Mouse (Mus musculus): Measurements from ENCODE around the gene Zfp651. TPM values are rescaled to one million over a fixed set of nuclear protein-coding genes. Genes with fewer than 3 reads are reported as not detected.

Gene Zfp651
- polyA plus RNA-seq, 1 experiment from 2014 or later, result 20.4 TPM

Other genes starting within 250 kb of the Zfp651 start
- gene Lyzl4, start 117.2 kb upstream of the Zfp651 start, polyA plus RNA-seq (2015; fragmentation: Nextera tagmentation; extraction: Ambion mirVana), result not detected in 2 replicates
- 0.65 and 1.1 TPM in 2 replicates for gene Vipr1, start 116.6 kb upstream of the Zfp651 start, polyA plus RNA-seq (2015; fragmentation: Nextera tagmentation; extraction: Ambion mirVana)
- 37.9 and 40.0 TPM in 2 replicates for gene Sec22c, start 53.8 kb upstream of the Zfp651 start, polyA plus RNA-seq (2015; fragmentation: Nextera tagmentation; extraction: Ambion mirVana)
- 133 and 142 TPM in 2 replicates for gene Ss18l2, start 49.0 kb upstream of the Zfp651 start, polyA plus RNA-seq (2015; fragmentation: Nextera tagmentation; extraction: Ambion mirVana)
- 59.1 and 60.4 TPM in 2 replicates for gene Nktr, start 40.2 kb upstream of the Zfp651 start, polyA plus RNA-seq (2015; fragmentation: Nextera tagmentation; extraction: Ambion mirVana)
- 0.80 and 1.1 TPM in 2 replicates for gene Klhl40, start 18.3 kb downstream of the Zfp651 start, polyA plus RNA-seq (2015; fragmentation: Nextera tagmentation; extraction: Ambion mirVana)
- gene Hhatl, start 33.2 kb downstream of the Zfp651 start, polyA plus RNA-seq (2015; fragmentation: Nextera tagmentation; extraction: Ambion mirVana), result not detected in 2 replicates
- 2.8 and 4.2 TPM in 2 replicates for gene Ccdc13, start 80.1 kb downstream of the Zfp651 start, polyA plus RNA-seq (2015; fragmentation: Nextera tagmentation; extraction: Ambion mirVana)
- gene Higd1a, start 99.0 kb downstream of the Zfp651 start, polyA plus RNA-seq (2015; fragmentation: Nextera tagmentation; extraction: Ambion mirVana), result 109 and 116 TPM in 2 replicates
- 2.6 and 3.0 TPM in 2 replicates for gene Ackr2, start 139.0 kb downstream of the Zfp651 start, polyA plus RNA-seq (2015; fragmentation: Nextera tagmentation; extraction: Ambion mirVana)
- gene Cyp8b1, start 157.0 kb downstream of the Zfp651 start, polyA plus RNA-seq (2015; fragmentation: Nextera tagmentation; extraction: Ambion mirVana), result not detected in 2 replicates
- 1.6 and 1.8 TPM in 2 replicates for gene Fam198a, start 191.7 kb downstream of the Zfp651 start, polyA plus RNA-seq (2015; fragmentation: Nextera tagmentation; extraction: Ambion mirVana)
- gene Pomgnt2, start 237.8 kb downstream of the Zfp651 start, polyA plus RNA-seq (2015; fragmentation: Nextera tagmentation; extraction: Ambion mirVana), result 28.3 and 32.5 TPM in 2 replicates